Comparison of ENCODE assay signal across 22 mouse cellular contexts in the genomic region with DNA sequence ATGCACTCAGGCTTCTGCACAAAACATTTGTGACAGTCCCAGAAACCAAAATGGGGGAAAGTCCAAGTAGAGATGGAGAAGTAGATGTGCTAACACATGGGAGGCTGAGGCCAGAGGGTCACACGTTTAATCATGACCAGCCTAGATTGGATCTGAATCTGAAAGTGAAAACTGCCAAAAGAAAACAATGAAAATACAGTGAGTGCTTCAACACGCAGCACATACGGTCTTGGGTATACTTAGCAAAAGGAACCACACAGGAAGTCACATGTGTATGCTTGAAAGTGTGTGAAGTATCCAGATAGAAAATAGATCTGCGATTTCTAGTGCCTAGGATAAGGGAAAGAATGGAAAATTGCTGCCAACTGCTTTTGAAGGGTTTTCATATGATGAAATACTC. TPM values are rescaled to one million over a fixed set of nuclear protein-coding genes. Genes with fewer than 3 reads are reported as not detected.
DNase-seq lines count a peak whose midpoint lies in the region; ATAC-seq and TF ChIP-seq lines count a peak whose summit lies in the region.
"Had no signal": no experiment of that assay in that cellular context is flagged by ENCODE, and none has a peak within 500 bp of the region (broad histone marks: within the 10 kb centered on the region; RNA-seq: fewer than 3 reads in every experiment).

No protein-coding gene starts in this region.

- peak overlapping the region; percentile 34; the same call in 1 of the 2 replicates for H3K27ac ChIP-seq in embryonic facial prominence, embryonic 15.5 days (replicated peaks)
- no peak overlapping the region for H3K27ac ChIP-seq in embryonic facial prominence, embryonic 10.5 days (replicated peaks)
- no peak overlapping the region; the same call in 1 of the 2 replicates for H3K27ac ChIP-seq in thymus, adult 2 months (ENCODE audit: control insufficient read depth, insufficient read depth, low read length)
- H3K27ac ChIP-seq: forebrain, embryonic 10.5 days; midbrain, embryonic 13.5 days; neural tube, embryonic 15.5 days had no signal

- H3K4me2 ChIP-seq in embryonic facial prominence, embryonic 15.5 days (replicated peaks) = no peak overlapping the region
- H3K4me2 ChIP-seq: liver, embryonic 11.5 days; midbrain, embryonic 13.5 days; neural tube, embryonic 15.5 days had no signal

- TF ChIP-seq POLR2A in thymus, adult 2 months (IDR thresholded peaks at IDR 0.05; ENCODE audit: control insufficient read depth, extremely low read depth, insufficient read depth, low read length, poor library complexity) = no peak

- no peaks in the 10 kb centered on the region for H3K9me3 ChIP-seq in embryonic facial prominence, embryonic 15.5 days (replicated peaks)
- H3K9me3 ChIP-seq in embryonic facial prominence, embryonic 10.5 days = no peaks in the 10 kb centered on the region
- H3K9me3 ChIP-seq: forebrain, embryonic 10.5 days; midbrain, embryonic 13.5 days; neural tube, embryonic 15.5 days had no signal

- ATAC-seq in embryonic facial prominence, embryonic 15.5 days (ENCODE audit: insufficient number of reproducible peaks, low FRiP score, low TSS enrichment, low read depth) = no peak
- peak; percentile 43 for ATAC-seq in inflammation-experienced regulatory T-cells, adult 6 months
- ATAC-seq: hindbrain, embryonic 16.5 days; midbrain, embryonic 13.5 days had no signal

- no peak for TF ChIP-seq CTCF in thymus, adult 2 months (IDR thresholded peaks at IDR 0.05; ENCODE audit: borderline replicate concordance, control insufficient read depth, extremely low read depth, insufficient read depth, low read length, poor library complexity)

- no peak for DNase-seq in embryonic facial prominence, embryonic 10.5 days (ENCODE audit: low spot score)
- DNase-seq in thymus, postnatal 0 days (ENCODE audit: low spot score) = peak; percentile 16
- DNase-seq in thymus, adult 2 months = no peak
- DNase-seq in splenic B cell, adult 2 months (ENCODE audit: low read depth, low spot score) = peak; percentile 59
- DNase-seq in kidney, postnatal 25 days = no peak
- no peak for DNase-seq in lung, postnatal 4 days
- DNase-seq: cerebellum, adult 2 months; heart, postnatal 4 days; kidney, adult 18-20 months; kidney, postnatal 14 days; left cerebral cortex, postnatal 4 days; lung, adult 18-20 months; lung, postnatal 36 days; thymus, postnatal 4 days had no signal

- H3K9ac ChIP-seq in embryonic facial prominence, embryonic 15.5 days = no peak overlapping the region
- H3K9ac ChIP-seq: midbrain, embryonic 13.5 days; neural tube, embryonic 15.5 days had no signal

- peaks cover 20% of the 10 kb centered on the region for H3K36me3 ChIP-seq in embryonic facial prominence, embryonic 15.5 days
- H3K36me3 ChIP-seq in embryonic facial prominence, embryonic 10.5 days (replicated peaks) = peaks cover 18% of the 10 kb centered on the region
- peaks cover 10% of the 10 kb centered on the region for H3K36me3 ChIP-seq in thymus, adult 2 months (ENCODE audit: control insufficient read depth, insufficient read depth, low read length)
- H3K36me3 ChIP-seq in splenic B cell, adult 2 months (ENCODE audit: control insufficient read depth, insufficient read depth, low read length, poor library complexity, severe bottlenecking) = peaks cover 33% of the 10 kb centered on the region

- WGBS in embryonic facial prominence, embryonic 15.5 days = 53% methylated on average over 4 of the region's 4 CpGs
- WGBS in embryonic facial prominence, embryonic 10.5 days = 91% methylated on average over 4 of the region's 4 CpGs
- 2% methylated on average over 4 of the region's 4 CpGs for WGBS in thymus, adult 2 months

- H3K27me3 ChIP-seq in embryonic facial prominence, embryonic 15.5 days = no peaks in the 10 kb centered on the region
- no peaks in the 10 kb centered on the region for H3K27me3 ChIP-seq in embryonic facial prominence, embryonic 10.5 days (replicated peaks; ENCODE audit: low read depth, poor library complexity, severe bottlenecking)
- H3K27me3 ChIP-seq in thymus, adult 2 months (ENCODE audit: control insufficient read depth, insufficient read depth, low read length) = no peaks in the 10 kb centered on the region
- no peaks in the 10 kb centered on the region for H3K27me3 ChIP-seq in splenic B cell, adult 2 months (ENCODE audit: control insufficient read depth, insufficient read depth, low read length, poor library complexity, severe bottlenecking)
- H3K27me3 ChIP-seq: midbrain, embryonic 13.5 days; neural tube, embryonic 15.5 days had no signal

- no peak overlapping the region for H3K4me3 ChIP-seq in embryonic facial prominence, embryonic 15.5 days (replicated peaks)
- H3K4me3 ChIP-seq in embryonic facial prominence, embryonic 10.5 days = no peak overlapping the region
- no peak overlapping the region for H3K4me3 ChIP-seq in thymus, adult 2 months (ENCODE audit: control insufficient read depth, insufficient read depth, low read length)
- H3K4me3 ChIP-seq: forebrain, embryonic 10.5 days; midbrain, embryonic 13.5 days; neural tube, embryonic 15.5 days had no signal

- H3K4me1 ChIP-seq in embryonic facial prominence, embryonic 15.5 days = no peaks in the 10 kb centered on the region
- H3K4me1 ChIP-seq in embryonic facial prominence, embryonic 10.5 days = peaks cover 4% of the 10 kb centered on the region; the same call in 1 of the 2 replicates
- no peaks in the 10 kb centered on the region for H3K4me1 ChIP-seq in thymus, adult 2 months (replicated peaks; ENCODE audit: control insufficient read depth, insufficient read depth, low read length)
- H3K4me1 ChIP-seq: midbrain, embryonic 13.5 days; neural tube, embryonic 15.5 days had no signal

RNA-seq across cellular contexts. Expression of a gene that starts 36.8 kb away (rescaled TPM):
- polyA plus RNA-seq in embryonic facial prominence, embryonic 15.5 days (2015; fragmentation: Nextera tagmentation; extraction: Ambion mirVana) = 0.04 and 0.12 TPM in 2 replicates
- polyA plus RNA-seq in embryonic facial prominence, embryonic 10.5 days (2016; fragmentation: Nextera tagmentation; extraction: Ambion mirVana) = 0.02 and 0.04 TPM in 2 replicates
- 0.06 and 0.08 TPM in 2 replicates for polyA plus RNA-seq in thymus, postnatal 0 days (2015; fragmentation: Nextera tagmentation; extraction: Ambion mirVana)
- 0.05 TPM in 1 of 2 replicates, not detected in the other for polyA plus RNA-seq in thymus, adult 2 months (2012; rRNA removed)
- polyA plus RNA-seq in inflammation-experienced regulatory T-cells, adult 6 months (2017; shearing (Covaris generic)) = under 1 TPM; 0.07 to 0.20 (median 0.17) TPM
- polyA plus RNA-seq: embryonic facial prominence, embryonic 14.5 days had no signal

RNA-seq across cellular contexts. Expression of a gene that starts 46.1 kb away (rescaled TPM):
- polyA plus RNA-seq in embryonic facial prominence, embryonic 15.5 days (2015; fragmentation: Nextera tagmentation; extraction: Ambion mirVana) = 44.5 and 45.2 TPM in 2 replicates
- 67.3 and 71.4 TPM in 2 replicates for polyA plus RNA-seq in embryonic facial prominence, embryonic 10.5 days (2016; fragmentation: Nextera tagmentation; extraction: Ambion mirVana)
- 50.9 and 54.2 TPM in 2 replicates for polyA plus RNA-seq in thymus, postnatal 0 days (2015; fragmentation: Nextera tagmentation; extraction: Ambion mirVana)
- polyA plus RNA-seq in thymus, adult 2 months (2012; rRNA removed) = 24.0 and 28.3 TPM in 2 replicates
- polyA plus RNA-seq in inflammation-experienced regulatory T-cells, adult 6 months (2017; shearing (Covaris generic)) = 10 to 100 TPM; 34.8 to 38.2 (median 36.5) TPM

Comparison
In these comparisons a context has a peak if more than half of its experiments do, and no peak if none do; other contexts are left out.
1. DNase-seq: peak in thymus, postnatal 0 days (single experiment) and splenic B cell, adult 2 months (single experiment); none in embryonic facial prominence, embryonic 10.5 days (single experiment), thymus, adult 2 months (single experiment), kidney, postnatal 25 days (0 of 2) and lung, postnatal 4 days (0 of 2).